Mouse (Mus musculus) lung, embryonic 15.5 days (tissue): ENCODE measurements at regions not wholly inside any gene's neighbourhood (a gene's known extent, or its start where the extent isn't known, plus 50 kb on each side); places are given as distances from the start of the nearest gene placed in this dataset.
A peak's percentile ranks its signal among the peaks of the same experiment; 100 is the strongest.

ENCODE experiments used
- ATAC-seq: fragments of 200-750 bp; cut with Nextera tagmentation; 2 replicates; pipeline ENCODE4 v1.8.0; 2017; ENCODE audit warnings: moderate number of reproducible peaks, borderline replicate concordance; ENCODE audit not compliant: low FRiP score, low TSS enrichment; ENCODE audit errors: extremely low read depth
- H3K27ac ChIP-seq: fragments of 300-500 bp; sonication (generic); 2 replicates; pipeline ENCODE4 v1.5.1; 2015; ENCODE audit warnings: moderate library complexity, mild to moderate bottlenecking, inconsistent platforms
- H3K27me3 ChIP-seq: fragments of 300-500 bp; sonication (generic); 2 replicates; pipeline ENCODE4 v1.6.1; 2015; ENCODE audit warnings: inconsistent platforms
- H3K36me3 ChIP-seq: fragments of 300-500 bp; sonication (generic); 2 replicates; pipeline ENCODE4 v1.6.1; 2015; ENCODE audit warnings: inconsistent platforms
- H3K4me1 ChIP-seq: fragments of 300-500 bp; sonication (generic); 2 replicates; pipeline ENCODE4 v1.6.1; 2015; ENCODE audit warnings: inconsistent platforms
- H3K4me2 ChIP-seq: fragments of 300-500 bp; sonication (generic); 2 replicates; pipeline ENCODE4 v1.6.1; 2015; ENCODE audit warnings: inconsistent platforms, mild to moderate bottlenecking, moderate library complexity
- H3K4me3 ChIP-seq: fragments of 300-500 bp; sonication (generic); 2 replicates; pipeline ENCODE4 v1.5.1; 2015; ENCODE audit warnings: mild to moderate bottlenecking, inconsistent platforms
- H3K9ac ChIP-seq: fragments of 300-500 bp; sonication (generic); 2 replicates; pipeline ENCODE4 v1.6.1; 2015; ENCODE audit warnings: inconsistent platforms
- H3K9me3 ChIP-seq: fragments of 300-500 bp; sonication (generic); 2 replicates; pipeline ENCODE4 v1.6.1; 2016; ENCODE audit warnings: inconsistent platforms
- WGBS: fragments of 180-500 bp; shearing (Covaris S2); methylation state at CpG from one replicate; pipeline ENCODE4 v1.1.7; 2015; 5-methylcytosine and 5-hydroxymethylcytosine counted together

DNA sequence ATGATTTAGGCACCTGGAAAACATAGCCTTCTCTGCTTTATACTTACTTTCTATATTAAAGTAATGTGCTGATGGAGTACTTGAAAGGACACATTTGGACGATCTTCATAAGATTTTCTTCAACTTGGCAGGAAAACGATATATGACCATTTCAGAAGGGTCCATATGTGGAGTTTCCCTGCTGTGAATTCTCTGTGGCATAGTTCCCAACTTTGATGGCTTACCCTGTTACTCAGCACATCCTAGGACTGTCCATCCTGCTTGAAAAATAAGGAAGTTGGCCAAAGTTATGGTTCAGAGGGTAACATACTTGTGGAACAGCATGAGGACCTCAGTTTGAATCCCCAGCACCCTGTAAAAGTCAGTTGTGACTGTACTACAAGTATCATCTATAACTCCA is 109.2 kb upstream of the Pbx1 start:
- H3K27ac ChIP-seq: 0 out of 2 replicates have a peak overlapping the region, but pooled peaks have one; percentile 2
- H3K27me3 ChIP-seq: no peaks in the 10 kb centered on the region
- H3K4me2 ChIP-seq: no peak overlapping the region
- no peak overlapping the region for H3K4me3 ChIP-seq
- H3K36me3 ChIP-seq: no peaks in the 10 kb centered on the region
- WGBS: 26% methylated on average over 2 of the region's 2 CpGs
- no peak overlapping the region for H3K9ac ChIP-seq
- no peaks in the 10 kb centered on the region for H3K9me3 ChIP-seq
- ATAC-seq: no peak
- H3K4me1 ChIP-seq: peaks cover 3% of the 10 kb centered on the region; the same call in 1 of the 2 replicates

DNA sequence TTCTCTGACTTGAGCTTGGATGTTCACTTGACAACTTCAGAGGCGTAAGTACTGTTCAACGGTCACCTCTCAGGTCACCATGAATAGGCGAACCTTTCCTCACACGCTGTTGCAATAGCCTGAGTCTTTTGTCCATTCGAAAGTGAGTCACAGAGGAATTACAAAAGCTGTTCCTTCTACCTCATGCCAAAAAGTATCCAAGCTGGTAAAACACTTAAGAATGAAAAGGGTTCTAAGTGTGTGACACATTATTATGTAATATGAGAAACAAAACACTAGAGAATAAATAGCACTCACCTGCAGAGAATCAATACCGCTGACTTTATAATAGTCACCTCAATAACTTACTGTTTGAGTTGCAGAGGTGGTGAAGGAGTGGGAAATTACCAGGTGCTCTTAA is 86.0 kb upstream of the Pbx1 start:
- H3K36me3 ChIP-seq: no peaks in the 10 kb centered on the region
- no peaks in the 10 kb centered on the region for H3K4me1 ChIP-seq
- no peaks in the 10 kb centered on the region for H3K27me3 ChIP-seq
- no peak overlapping the region for H3K27ac ChIP-seq
- H3K4me3 ChIP-seq: no peak overlapping the region
- H3K9me3 ChIP-seq: no peaks in the 10 kb centered on the region
- WGBS: 69% methylated on average over 6 of the region's 6 CpGs
- no peak overlapping the region for H3K4me2 ChIP-seq
- no peak overlapping the region for H3K9ac ChIP-seq
- ATAC-seq: no peak

DNA sequence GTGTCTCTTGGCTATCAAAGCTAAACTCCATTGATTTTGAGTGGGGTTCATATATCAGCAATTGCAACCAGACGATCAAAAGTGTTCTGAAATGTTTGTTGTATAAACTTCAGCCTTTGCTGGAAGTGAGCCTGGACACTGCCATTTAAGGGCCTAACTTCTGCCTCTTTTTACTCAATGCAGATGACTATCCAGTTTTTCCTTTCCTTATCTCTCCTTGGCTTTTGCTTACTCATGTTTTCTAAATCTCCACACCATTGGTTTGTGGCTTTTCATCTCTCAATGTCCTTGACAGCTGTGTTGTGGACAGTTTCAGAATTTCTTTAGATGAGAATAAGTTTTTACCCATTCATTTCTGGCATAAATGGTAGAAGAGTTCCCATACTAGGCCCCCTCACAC is 74.3 kb upstream of the Pbx1 start:
- Histone ChIP-seq H3K4me2 (no peak overlapping the region), H3K36me3 (no peaks in the 10 kb centered on the region), H3K27ac (0 out of 2 replicates have a peak overlapping the region, but pooled peaks have one; percentile 2), H3K4me3 (no peak overlapping the region), H3K27me3 (no peaks in the 10 kb centered on the region), H3K9me3 (no peaks in the 10 kb centered on the region), H3K9ac (no peak overlapping the region), H3K4me1 (peaks cover 5% of the 10 kb centered on the region)
- peak; percentile 39; the same call in 1 of the 2 replicates for ATAC-seq
- WGBS: 21% methylated on average over 1 of the region's 1 CpGs

- Histone ChIP-seq H3K4me2 (no peak overlapping the region), H3K27me3 (no peaks in the 10 kb centered on the region), H3K4me1 (peaks cover 5% of the 10 kb centered on the region), H3K9me3 (no peaks in the 10 kb centered on the region), H3K27ac (no peak overlapping the region), H3K4me3 (no peak overlapping the region), H3K36me3 (no peaks in the 10 kb centered on the region), H3K9ac (no peak overlapping the region)
- 82% methylated on average over 9 of the region's 9 CpGs for WGBS
- ATAC-seq: no peak
Measured at GRCm38 (mm10) chr1:168504773-168505172, 72.7 kb upstream of the Pbx1 start.

GRCm38 (mm10) chr1:168502266-168502665 is 70.2 kb upstream of the Pbx1 start:
- peaks cover 5% of the 10 kb centered on the region for H3K4me1 ChIP-seq
- no peak overlapping the region; the same call in 1 of the 2 replicates for H3K4me2 ChIP-seq
- H3K9me3 ChIP-seq: no peaks in the 10 kb centered on the region
- 28% methylated on average over 7 of the region's 7 CpGs for WGBS
- H3K36me3 ChIP-seq: no peaks in the 10 kb centered on the region
- no peak overlapping the region for H3K27ac ChIP-seq
- ATAC-seq: peak; percentile 67; the same call in 1 of the 2 replicates
- H3K9ac ChIP-seq: no peak overlapping the region
- no peak overlapping the region for H3K4me3 ChIP-seq
- H3K27me3 ChIP-seq: no peaks in the 10 kb centered on the region

- Histone ChIP-seq H3K4me3 (no peak overlapping the region), H3K36me3 (no peaks in the 10 kb centered on the region), H3K27ac (no peak overlapping the region), H3K4me1 (peaks cover 5% of the 10 kb centered on the region), H3K27me3 (no peaks in the 10 kb centered on the region), H3K9ac (no peak overlapping the region), H3K9me3 (no peaks in the 10 kb centered on the region), H3K4me2 (no peak overlapping the region)
- WGBS: 29% methylated on average over 3 of the region's 4 CpGs
- ATAC-seq: no peak
Measured at GRCm38 (mm10) chr1:168501375-168502169, 69.5 kb upstream of the Pbx1 start.

DNA sequence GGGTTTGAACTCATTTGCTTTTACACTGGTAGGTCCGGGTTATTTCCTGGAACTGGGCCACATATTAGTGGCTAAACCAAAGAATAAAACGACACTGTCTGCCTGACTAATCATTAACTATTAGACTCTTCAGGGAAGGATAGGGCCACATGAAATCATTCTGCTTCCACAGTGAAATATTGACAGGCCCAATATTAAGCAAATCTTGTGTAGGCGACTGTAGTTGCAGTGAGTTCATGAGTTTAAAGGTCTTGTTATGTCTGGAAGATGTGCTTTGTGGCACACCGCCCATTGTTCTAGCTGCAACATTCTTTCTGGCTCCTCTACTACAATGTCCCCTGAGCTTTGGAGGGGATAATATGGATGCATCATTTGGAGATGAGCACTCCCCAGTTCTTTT is 65.7 kb upstream of the Pbx1 start:
- peaks cover 5% of the 10 kb centered on the region for H3K4me1 ChIP-seq
- H3K4me2 ChIP-seq: no peak overlapping the region
- no peaks in the 10 kb centered on the region for H3K9me3 ChIP-seq
- no peak for ATAC-seq
- H3K27me3 ChIP-seq: no peaks in the 10 kb centered on the region
- no peak overlapping the region for H3K4me3 ChIP-seq
- no peak overlapping the region for H3K27ac ChIP-seq
- WGBS: 51% methylated on average over 4 of the region's 4 CpGs
- H3K9ac ChIP-seq: no peak overlapping the region
- no peaks in the 10 kb centered on the region for H3K36me3 ChIP-seq

DNA sequence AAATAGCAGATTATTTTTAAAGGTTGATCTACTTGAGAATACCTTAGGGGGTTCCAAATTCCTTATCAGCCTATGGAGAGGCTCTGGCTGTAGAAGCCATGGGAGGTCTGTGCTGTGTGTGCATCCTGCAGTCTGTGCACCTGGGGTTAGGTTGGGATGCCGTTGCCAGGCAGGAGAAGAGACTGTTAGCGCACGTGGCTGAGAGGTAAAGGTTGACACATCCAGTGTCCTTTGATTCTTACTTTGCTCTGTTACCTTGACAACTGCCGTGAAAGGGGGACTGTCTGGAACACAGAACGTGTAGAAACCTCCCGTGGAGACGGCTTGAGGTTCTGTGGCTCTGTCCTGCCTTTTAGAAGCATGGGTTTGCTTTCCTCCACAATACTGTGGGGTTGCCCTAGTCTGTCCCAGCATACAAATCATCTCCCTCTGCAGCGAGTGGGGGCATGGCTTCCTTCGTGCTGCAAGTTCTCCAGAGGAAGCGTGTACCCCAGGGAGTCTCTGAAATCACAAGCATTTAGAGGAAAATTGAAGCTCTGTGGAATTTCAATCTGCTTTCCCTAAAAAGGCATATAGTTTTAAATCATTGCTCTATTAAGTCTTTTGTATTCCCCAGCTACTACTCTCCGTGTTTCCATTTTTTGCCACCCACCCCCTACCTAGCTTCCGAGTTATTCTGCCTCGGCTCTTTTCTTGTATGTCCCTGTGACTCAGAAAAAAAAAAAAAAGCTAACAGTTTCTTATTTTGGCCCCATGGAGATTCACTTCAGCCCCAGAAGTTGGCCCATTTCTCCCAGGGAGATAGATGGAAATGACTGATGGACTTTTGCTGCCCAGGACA is 63.8 kb upstream of the Pbx1 start:
- H3K9me3 ChIP-seq: no peaks in the 10 kb centered on the region
- ATAC-seq: no peak
- no peak overlapping the region for H3K4me2 ChIP-seq
- H3K27ac ChIP-seq: no peak overlapping the region
- H3K4me3 ChIP-seq: no peak overlapping the region
- no peak overlapping the region for H3K9ac ChIP-seq
- no peaks in the 10 kb centered on the region for H3K27me3 ChIP-seq
- no peaks in the 10 kb centered on the region for H3K36me3 ChIP-seq
- H3K4me1 ChIP-seq: no peaks in the 10 kb centered on the region
- WGBS: 53% methylated on average over 13 of the region's 13 CpGs

DNA sequence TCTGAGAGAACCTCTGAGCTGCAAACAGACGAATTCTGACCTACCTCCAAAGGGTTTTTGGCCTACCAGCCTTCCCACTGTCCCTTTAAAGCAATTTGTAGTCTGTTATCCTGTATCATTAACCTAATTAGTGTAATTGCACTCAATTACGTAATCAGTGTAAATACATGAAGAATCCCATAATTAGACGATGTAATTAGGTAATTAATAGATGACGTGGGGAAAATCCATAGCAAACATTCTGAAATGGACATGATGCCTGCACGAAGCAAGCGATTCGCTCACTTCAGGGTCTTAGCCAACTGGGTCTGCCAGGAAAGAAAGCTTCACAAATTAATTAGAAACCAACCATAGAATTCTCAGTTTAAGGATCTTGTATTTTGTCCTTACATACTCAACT is 55.4 kb upstream of the Pbx1 start:
- 83% methylated on average over 7 of the region's 7 CpGs for WGBS
- H3K9me3 ChIP-seq: no peaks in the 10 kb centered on the region
- H3K4me2 ChIP-seq: no peak overlapping the region
- H3K4me3 ChIP-seq: no peak overlapping the region
- no peaks in the 10 kb centered on the region for H3K36me3 ChIP-seq
- H3K4me1 ChIP-seq: no peaks in the 10 kb centered on the region
- H3K27me3 ChIP-seq: no peaks in the 10 kb centered on the region
- ATAC-seq: no peak
- H3K27ac ChIP-seq: no peak overlapping the region
- H3K9ac ChIP-seq: no peak overlapping the region

DNA sequence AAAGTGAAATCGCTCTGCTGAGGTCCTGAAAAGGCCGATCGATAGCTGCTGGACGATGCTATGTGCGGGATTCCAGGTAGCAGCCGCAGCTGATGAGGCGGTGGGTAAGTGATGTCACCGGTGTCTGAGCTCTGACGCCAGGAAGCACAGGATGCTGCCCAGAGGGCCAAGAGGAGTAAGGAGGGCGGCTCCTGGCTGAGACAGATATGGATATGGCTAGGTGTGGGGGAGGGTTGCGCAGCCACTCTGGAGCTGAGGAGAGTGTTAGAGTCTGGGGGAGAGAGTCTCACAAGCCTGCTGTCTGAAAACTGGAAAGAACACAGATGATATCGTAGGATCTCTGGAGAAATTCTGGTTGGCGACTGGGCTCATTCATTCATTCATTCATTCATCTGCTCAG is 51.6 kb upstream of the Pbx1 start:
- WGBS: 66% methylated on average over 13 of the region's 13 CpGs
- no peak overlapping the region for H3K4me3 ChIP-seq
- no peaks in the 10 kb centered on the region for H3K9me3 ChIP-seq
- H3K9ac ChIP-seq: no peak overlapping the region
- no peaks in the 10 kb centered on the region for H3K4me1 ChIP-seq
- no peaks in the 10 kb centered on the region for H3K27me3 ChIP-seq
- ATAC-seq: no peak
- H3K4me2 ChIP-seq: no peak overlapping the region
- no peak overlapping the region for H3K27ac ChIP-seq
- H3K36me3 ChIP-seq: no peaks in the 10 kb centered on the region
